Mouse (Mus musculus): Measurements from ENCODE around the gene Gm10718.
"Not testable (repeated sequence)": the region's sequence is repeated elsewhere in the genome, so short reads cannot be mapped to it uniquely, and the experiment has no call there.

The Gm10718 gene

DNA sequence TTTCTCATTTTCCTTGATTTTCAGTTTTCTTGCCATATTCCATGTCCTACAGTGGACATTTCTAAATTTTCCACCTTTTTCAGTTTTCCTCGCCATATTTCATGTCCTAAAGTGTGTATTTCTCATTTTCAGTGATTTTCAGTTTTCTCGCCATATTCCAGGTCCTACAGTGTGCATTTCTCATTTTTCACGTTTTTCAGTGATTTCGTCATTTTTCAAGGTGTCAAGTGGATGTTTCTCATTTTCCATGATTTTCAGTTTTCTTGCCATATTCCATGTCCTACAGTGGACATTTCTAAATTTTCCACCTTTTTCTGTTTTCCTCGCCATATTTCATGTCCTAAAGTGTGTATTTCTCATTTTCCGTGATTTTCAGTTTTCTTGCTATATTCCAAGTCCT, 2.3 kb downstream of the Gm10718 start:
- DNase-seq (ENCODE audit: low spot score): peak; percentile 76

DNA sequence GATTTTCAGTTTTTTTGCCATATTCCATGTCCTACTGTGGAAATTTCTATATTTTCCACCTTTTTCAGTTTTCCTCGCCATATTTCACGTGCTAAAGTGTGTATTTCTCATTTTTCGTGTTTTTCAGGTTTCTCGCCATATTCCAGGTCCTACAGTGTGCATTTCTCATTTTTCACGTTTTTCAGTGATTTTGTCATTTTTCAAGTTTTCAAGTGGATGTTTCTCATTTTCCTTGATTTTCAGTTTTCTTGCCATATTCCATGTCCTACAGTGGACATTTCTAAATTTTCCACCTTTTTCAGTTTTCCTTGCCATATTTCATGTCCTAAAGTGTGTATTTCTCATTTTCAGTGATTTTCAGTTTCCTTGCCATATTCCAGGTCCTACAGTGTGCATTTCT, 2.8 kb downstream of the Gm10718 start:
- DNase-seq (ENCODE audit: low spot score): not testable (repeated sequence)

GRCm38 (mm10) chr9:3026741-3027140, 3.4 kb downstream of the Gm10718 start:
- DNase-seq (ENCODE audit: low spot score): not testable (repeated sequence)

- not testable (repeated sequence) for DNase-seq (ENCODE audit: low spot score)
These were observed 3.9 kb downstream of the Gm10718 start for GRCm38 (mm10) chr9:3027200-3027599.

- DNase-seq (ENCODE audit: low spot score): peak; percentile 25
These were observed 6.1 kb downstream of the Gm10718 start for GRCm38 (mm10) chr9:3029276-3030000.

DNA sequence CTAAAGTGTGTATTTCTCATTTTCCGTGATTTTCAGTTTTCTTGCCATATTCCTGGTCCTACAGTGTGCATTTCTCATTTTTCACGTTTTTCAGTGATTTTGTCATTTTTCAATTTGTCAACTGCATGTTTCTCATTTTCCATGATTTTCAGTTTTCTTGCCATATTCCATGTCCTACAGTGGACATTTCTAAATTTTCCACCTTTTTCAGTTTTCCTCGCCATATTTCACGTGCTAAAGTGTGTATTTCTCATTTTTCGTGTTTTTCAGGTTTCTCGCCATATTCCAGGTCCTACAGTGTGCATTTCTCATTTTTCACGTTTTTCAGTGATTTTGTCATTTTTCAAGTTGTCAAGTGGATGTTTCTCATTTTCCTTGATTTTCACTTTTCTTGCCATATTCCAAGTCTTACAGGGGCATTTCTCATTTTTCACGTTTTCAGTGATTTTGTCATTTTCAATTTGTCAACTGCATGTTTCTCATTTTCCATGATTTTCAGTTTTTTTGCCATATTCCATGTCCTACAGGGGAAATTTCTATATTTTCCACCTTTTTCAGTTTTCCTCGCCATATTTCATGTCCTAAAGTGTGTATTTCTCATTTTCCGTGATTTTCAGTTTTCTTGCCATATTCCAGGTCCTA, 7.5 kb downstream of the Gm10718 start:
- DNase-seq (ENCODE audit: low spot score): not testable (repeated sequence)

DNA sequence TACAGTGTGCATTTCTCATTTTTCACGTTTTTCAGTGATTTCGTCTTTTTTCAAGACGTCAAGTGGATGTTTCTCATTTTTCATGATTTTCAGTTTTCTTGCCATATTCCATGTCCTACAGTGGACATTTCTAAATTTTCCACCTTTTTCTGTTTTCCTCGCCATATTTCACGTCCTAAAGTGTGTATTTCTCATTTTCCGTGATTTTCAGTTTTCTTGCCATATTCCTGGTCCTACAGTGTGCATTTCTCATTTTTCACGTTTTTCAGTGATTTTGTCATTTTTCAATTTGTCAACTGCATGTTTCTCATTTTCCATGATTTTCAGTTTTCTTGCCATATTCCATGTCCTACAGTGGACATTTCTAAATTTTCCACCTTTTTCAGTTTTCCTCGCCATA, 11.0 kb downstream of the Gm10718 start, which contains the start of gene Gm17535:
Gene Gm17535 (plus strand): TSS at position 301 of the 400 bp plus-strand sequence.
- DNase-seq (ENCODE audit: low spot score): not testable (repeated sequence)

GRCm38 (mm10) chr9:3036577-3036976, 13.2 kb downstream of the Gm10718 start, which contains the start of gene Gm10715:
Gm10715 (plus strand) TSS chr9:3036877.
- not testable (repeated sequence) for DNase-seq (ENCODE audit: low spot score)

DNA sequence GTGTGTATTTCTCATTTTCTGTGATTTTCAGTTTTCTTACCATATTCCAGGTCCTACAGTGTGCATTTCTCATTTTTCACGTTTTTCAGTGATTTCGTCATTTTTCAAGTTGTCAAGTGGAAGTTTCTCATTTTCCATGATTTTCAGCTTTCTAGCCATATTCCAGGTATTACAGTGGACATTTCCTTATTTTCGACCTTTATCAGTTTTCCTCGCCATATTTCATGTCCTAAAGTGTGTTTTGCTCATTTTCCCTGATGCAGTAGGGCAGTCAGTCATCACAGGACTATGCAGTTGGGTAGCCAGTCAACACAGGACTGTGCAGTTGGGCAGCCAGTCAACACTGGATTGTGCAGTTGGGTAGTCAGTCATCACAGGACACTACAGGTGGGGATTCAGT, 14.8 kb downstream of the Gm10718 start:
- DNase-seq (ENCODE audit: low spot score): not testable (repeated sequence)

All from urinary bladder, postnatal 10 days (tissue).